Comparison of ENCODE assay signal across 8 mouse cellular contexts in genomic region chr2:25575432-25576027, GRCm38 (mm10). TPM values are rescaled to one million over a fixed set of nuclear protein-coding genes. Genes with fewer than 3 reads are reported as not detected.
DNase-seq lines count a peak whose midpoint lies in the region; ATAC-seq and TF ChIP-seq lines count a peak whose summit lies in the region.

No protein-coding gene starts in this region.

- TF ChIP-seq CTCF in bone marrow, adult 2 months (IDR thresholded peaks at IDR 0.05; ENCODE audit: control insufficient read depth, insufficient read depth, low read length): no peak

- 0 out of 2 replicates have a peak, but pooled peaks have one; percentile 1 for ATAC-seq in forebrain, embryonic 16.5 days
- peak; percentile 11; the same call in 1 of the 2 replicates for ATAC-seq in lung, embryonic 16.5 days (ENCODE audit: low read depth)
- no peak for ATAC-seq in frontal cortex, adult (ENCODE audit: low TSS enrichment)

- 18% methylated on average over 21 of the region's 21 CpGs for WGBS in bone marrow, adult 2 months
- 9% methylated on average over 21 of the region's 21 CpGs for WGBS in forebrain, embryonic 16.5 days
- 5% methylated on average over 21 of the region's 21 CpGs for WGBS in lung, embryonic 16.5 days

- H3K9ac ChIP-seq in forebrain, embryonic 16.5 days (replicated peaks; ENCODE audit: low read depth, low read length): peak overlapping the region; percentile 65
- H3K9ac ChIP-seq in lung, embryonic 16.5 days (ENCODE audit: low read length): peak overlapping the region; percentile 69

- intact Hi-C loops in left cerebral cortex, postnatal 4 days (cut with DNase I): no loop called here
- intact Hi-C loops in left cerebral cortex, postnatal 25 days (cut with DNase I): no loop called here

- no peaks in the 10 kb centered on the region for H3K9me3 ChIP-seq in forebrain, embryonic 16.5 days (ENCODE audit: control insufficient read depth, low read length)
- H3K9me3 ChIP-seq in lung, embryonic 16.5 days (ENCODE audit: control insufficient read depth, low read length): no peaks in the 10 kb centered on the region

- peak overlapping the region; percentile 91 for H3K4me2 ChIP-seq in forebrain, embryonic 16.5 days (ENCODE audit: low read length)
- H3K4me2 ChIP-seq in lung, embryonic 16.5 days (ENCODE audit: low read depth, low read length): peak overlapping the region; percentile 91

- no peaks in the 10 kb centered on the region for H3K36me3 ChIP-seq in forebrain, embryonic 16.5 days (ENCODE audit: control insufficient read depth, insufficient read depth)
- H3K36me3 ChIP-seq in lung, embryonic 16.5 days (ENCODE audit: control insufficient read depth, insufficient read depth, low read length): 0 out of 2 replicates have a peak, but pooled peaks cover 2% of the 10 kb centered on the region

- H3K27me3 ChIP-seq in forebrain, embryonic 16.5 days (replicated peaks; ENCODE audit: control insufficient read depth, insufficient read depth, low read length): peaks cover 47% of the 10 kb centered on the region
- peaks cover 48% of the 10 kb centered on the region for H3K27me3 ChIP-seq in lung, embryonic 16.5 days (ENCODE audit: control insufficient read depth, insufficient read depth, low read depth, low read length)

- peak overlapping the region; percentile 29 for H3K4me3 ChIP-seq in bone marrow, adult 2 months (replicated peaks; ENCODE audit: control insufficient read depth, low read depth, low read length)
- peak overlapping the region; percentile 67 for H3K4me3 ChIP-seq in forebrain, embryonic 16.5 days (replicated peaks; ENCODE audit: low read length)
- H3K4me3 ChIP-seq in lung, embryonic 16.5 days (ENCODE audit: low read length): peak overlapping the region; percentile 58

- no peak overlapping the region; the same call in 1 of the 2 replicates for H3K27ac ChIP-seq in bone marrow, adult 2 months (ENCODE audit: control insufficient read depth, insufficient read depth, low read depth, low read length, poor library complexity)
- peak overlapping the region; percentile 93 for H3K27ac ChIP-seq in forebrain, embryonic 16.5 days (ENCODE audit: low read length)
- H3K27ac ChIP-seq in lung, embryonic 16.5 days (ENCODE audit: low read length): peak overlapping the region; percentile 92

- peaks cover 4% of the 10 kb centered on the region for H3K4me1 ChIP-seq in bone marrow, adult 2 months (ENCODE audit: control insufficient read depth, insufficient read depth, low read length)
- H3K4me1 ChIP-seq in forebrain, embryonic 16.5 days (replicated peaks; ENCODE audit: control insufficient read depth, insufficient read depth, low read length): peaks cover 51% of the 10 kb centered on the region
- H3K4me1 ChIP-seq in lung, embryonic 16.5 days (replicated peaks; ENCODE audit: control insufficient read depth, insufficient read depth, low read length): peaks cover 43% of the 10 kb centered on the region

- TF ChIP-seq POLR2A in bone marrow, adult 2 months (IDR thresholded peaks at IDR 0.05; ENCODE audit: borderline replicate concordance, control insufficient read depth, low read depth, low read length): no peak; the same call in 1 of the 2 replicates

- DNase-seq in left cerebral cortex, postnatal 4 days: peak; percentile 51
- DNase-seq in left cerebral cortex, postnatal 25 days (ENCODE audit: low spot score in 2 of 2): no peak
- peak; percentile 36 for DNase-seq in kidney, adult 9 months
- peak; percentile 42 for DNase-seq in skeletal muscle tissue, adult 2 months (ENCODE audit: low read depth, low spot score)

RNA-seq across cellular contexts. Expression of gene Phpt1, which starts 0.5 kb away (rescaled TPM):
- 10 to 100 TPM; 77.1 to 79.5 TPM for total RNA-seq in left cerebral cortex, postnatal 4 days (2021)
- total RNA-seq in left cerebral cortex, postnatal 25 days (2021): 10 to 100 TPM; 73.8 to 74.3 TPM
- polyA plus RNA-seq in bone marrow, adult 2 months (2011; ENCODE audit: insufficient read depth, insufficient read length, low replicate concordance, missing spikeins): 12.3 and 16.4 TPM in 2 replicates
- polyA plus RNA-seq in forebrain, embryonic 16.5 days (2015; fragmentation: Nextera tagmentation; extraction: Ambion mirVana): 141 and 145 TPM in 2 replicates
- polyA plus RNA-seq in lung, embryonic 16.5 days (2015; fragmentation: Nextera tagmentation; extraction: Ambion mirVana): 164 and 167 TPM in 2 replicates

RNA-seq across cellular contexts. Expression of gene Mamdc4, which starts 0.9 kb away (rescaled TPM):
- 1 to 10 TPM; 1.8 to 2.9 TPM for total RNA-seq in left cerebral cortex, postnatal 4 days (2021)
- total RNA-seq in left cerebral cortex, postnatal 25 days (2021): 1 to 10 TPM in 1 of 2 experiments, under 1 TPM in 1; 0.69 to 2.1 TPM
- 1.1 and 9.7 TPM in 2 replicates for polyA plus RNA-seq in bone marrow, adult 2 months (2011; ENCODE audit: insufficient read depth, insufficient read length, low replicate concordance, missing spikeins)
- 1.0 and 2.8 TPM in 2 replicates for polyA plus RNA-seq in forebrain, embryonic 16.5 days (2015; fragmentation: Nextera tagmentation; extraction: Ambion mirVana)
- 3.1 and 8.2 TPM in 2 replicates for polyA plus RNA-seq in lung, embryonic 16.5 days (2015; fragmentation: Nextera tagmentation; extraction: Ambion mirVana)

RNA-seq across cellular contexts. Expression of gene Ajm1, which starts 6.0 kb away (rescaled TPM):
- total RNA-seq in left cerebral cortex, postnatal 4 days (2021): 10 to 100 TPM; 49.0 to 59.4 TPM
- 100 to 1,000 TPM; 109 to 120 TPM for total RNA-seq in left cerebral cortex, postnatal 25 days (2021)
- polyA plus RNA-seq in bone marrow, adult 2 months (2011; ENCODE audit: insufficient read depth, insufficient read length, low replicate concordance, missing spikeins): 0.34 and 0.92 TPM in 2 replicates
- polyA plus RNA-seq in forebrain, embryonic 16.5 days (2015; fragmentation: Nextera tagmentation; extraction: Ambion mirVana): 5.8 and 7.7 TPM in 2 replicates
- 0.21 TPM in 1 of 2 replicates, not detected in the other for polyA plus RNA-seq in lung, embryonic 16.5 days (2015; fragmentation: Nextera tagmentation; extraction: Ambion mirVana)

RNA-seq across cellular contexts. Expression of gene Edf1, which starts 17.9 kb away (rescaled TPM):
- total RNA-seq in left cerebral cortex, postnatal 4 days (2021): 100 to 1,000 TPM; 154 to 155 TPM
- 100 to 1,000 TPM; 202 to 214 TPM for total RNA-seq in left cerebral cortex, postnatal 25 days (2021)
- 46.6 and 73.8 TPM in 2 replicates for polyA plus RNA-seq in bone marrow, adult 2 months (2011; ENCODE audit: insufficient read depth, insufficient read length, low replicate concordance, missing spikeins)
- 327 and 359 TPM in 2 replicates for polyA plus RNA-seq in forebrain, embryonic 16.5 days (2015; fragmentation: Nextera tagmentation; extraction: Ambion mirVana)
- 319 and 355 TPM in 2 replicates for polyA plus RNA-seq in lung, embryonic 16.5 days (2015; fragmentation: Nextera tagmentation; extraction: Ambion mirVana)

RNA-seq across cellular contexts. Expression of gene Traf2, which starts 28.8 kb away (rescaled TPM):
- 1 to 10 TPM; 7.5 to 8.6 TPM for total RNA-seq in left cerebral cortex, postnatal 4 days (2021)
- 10 to 100 TPM in 1 of 2 experiments, 1 to 10 TPM in 1; 9.6 to 10.4 TPM for total RNA-seq in left cerebral cortex, postnatal 25 days (2021)
- 14.5 and 22.7 TPM in 2 replicates for polyA plus RNA-seq in bone marrow, adult 2 months (2011; ENCODE audit: insufficient read depth, insufficient read length, low replicate concordance, missing spikeins)
- polyA plus RNA-seq in forebrain, embryonic 16.5 days (2015; fragmentation: Nextera tagmentation; extraction: Ambion mirVana): 26.8 and 29.5 TPM in 2 replicates
- polyA plus RNA-seq in lung, embryonic 16.5 days (2015; fragmentation: Nextera tagmentation; extraction: Ambion mirVana): 38.2 and 39.1 TPM in 2 replicates

Comparison
In these comparisons a context has a peak if more than half of its experiments do, and no peak if none do; other contexts are left out.
1. DNase-seq: peak in left cerebral cortex, postnatal 4 days (single experiment), kidney, adult 9 months (single experiment) and skeletal muscle tissue, adult 2 months (single experiment); none in left cerebral cortex, postnatal 25 days (0 of 2).
2. Peak in every context shown above with its lines, with median percentiles within 50 percentile points of each other: H3K4me3 ChIP-seq.